Mouse (Mus musculus) liver, postnatal 0 days (tissue): ENCODE data around the gene Cox4i2. TPM values are rescaled to one million over a fixed set of nuclear protein-coding genes. Genes with fewer than 3 reads are reported as not detected.

Experiments used
- ATAC-seq: fragments of 200-750 bp; cut with Nextera tagmentation; 2 replicates; pipeline ENCODE4 v1.8.0; 2017; ENCODE audit warnings: mild to moderate bottlenecking, moderate library complexity
- DNase-seq: peaks from one replicate; pipeline ENCODE4 v3.0.0-alpha.2; 2016
- H3K27ac ChIP-seq: fragments of 300-500 bp; sonication (generic); 2 replicates; pipeline ENCODE4 v1.5.1; 2014; ENCODE audit warnings: antibody characterized with exemption, moderate library complexity, mild to moderate bottlenecking, low read depth
- H3K27me3 ChIP-seq: fragments of 300-500 bp; sonication (generic); 2 replicates; pipeline ENCODE4 v1.6.1; 2014; ENCODE audit warnings: low read length, control low read depth, mixed read lengths; ENCODE audit not compliant: insufficient read depth
- H3K36me3 ChIP-seq: fragments of 300-500 bp; sonication (generic); replicated peaks from 2 replicates; pipeline ENCODE4 v1.6.1; 2014; ENCODE audit warnings: mild to moderate bottlenecking, control low read depth, low read length, moderate library complexity, mixed read lengths; ENCODE audit not compliant: insufficient read depth
- H3K4me1 ChIP-seq: fragments of 300-500 bp; sonication (generic); 2 replicates; pipeline ENCODE4 v1.6.1; 2014; ENCODE audit warnings: antibody characterized with exemption, mild to moderate bottlenecking, control low read depth; ENCODE audit not compliant: insufficient read depth
- H3K4me2 ChIP-seq: fragments of 300-500 bp; sonication (generic); 2 replicates; pipeline ENCODE4 v1.6.1; 2014; ENCODE audit warnings: low read depth, mild to moderate bottlenecking, low read length, moderate library complexity, mixed read lengths
- H3K4me3 ChIP-seq: fragments of 300-500 bp; sonication (generic); 2 replicates; pipeline ENCODE4 v1.5.1; 2014; ENCODE audit warnings: low read depth, low read length
- H3K9ac ChIP-seq: fragments of 300-500 bp; sonication (generic); replicated peaks from 2 replicates; pipeline ENCODE4 v1.6.1; 2014; ENCODE audit warnings: mild to moderate bottlenecking, moderate library complexity
- H3K9me3 ChIP-seq: fragments of 300-500 bp; sonication (generic); 2 replicates; pipeline ENCODE4 v1.6.1; 2016; ENCODE audit warnings: mild to moderate bottlenecking, control low read depth, low read length, mixed read lengths
- CTCF ChIP-seq: sonication (generic); IDR thresholded peaks from 2 replicates; pipeline ENCODE4 v1.5.1; 2016; ENCODE audit warnings: antibody characterized with exemption, low read depth
- EP300 ChIP-seq: IDR thresholded peaks from 2 replicates; pipeline ENCODE4 v1.6.1; 2016; ENCODE audit warnings: antibody characterized with exemption, low read depth, mild to moderate bottlenecking
- WGBS: fragments of 180-500 bp; shearing (Covaris S2); extraction: QIAGEN DNeasy Blood & Tissue Kit; methylation state at CpG from one replicate; pipeline ENCODE4 v1.1.7; 2014; ENCODE audit not compliant: insufficient replicate concordance; 5-methylcytosine and 5-hydroxymethylcytosine counted together
- polyA plus RNA-seq: library from polyadenylated mRNA; unstranded; fragments of >200 nt; fragmentation: Nextera tagmentation; extraction: Ambion mirVana; gene quantifications from 2 replicates; pipeline ENCODE4 v1.2.1, GENCODE M21; 2015

The Cox4i2 gene
- polyA plus RNA-seq, 1 experiment from 2014 or later: 1.0 TPM

DNA sequence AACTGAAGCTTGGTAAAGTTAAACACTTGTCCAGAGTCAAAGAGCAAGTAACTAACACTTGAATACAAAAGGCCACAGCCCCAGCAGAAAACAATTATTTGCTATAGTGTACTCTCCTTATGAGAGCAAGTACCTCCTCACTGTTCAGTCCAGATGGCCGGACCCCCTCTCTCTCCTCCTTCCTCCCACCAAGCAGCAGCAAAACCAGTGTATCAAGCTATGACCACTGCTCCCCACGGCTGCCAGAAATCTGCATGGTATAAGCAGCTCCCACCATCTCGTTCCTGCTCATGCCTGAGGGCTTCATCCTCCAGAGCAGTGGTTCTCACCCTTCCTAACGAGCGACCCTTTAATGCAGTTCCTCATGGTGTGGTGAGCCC lies 51.1 kb downstream of the Cox4i2 start:
- H3K27me3 ChIP-seq: no peaks in the 10 kb centered on the region
- peak overlapping the region; percentile 93 for H3K27ac ChIP-seq
- no peaks in the 10 kb centered on the region for H3K9me3 ChIP-seq
- DNase-seq (no peak), ATAC-seq (no peak)
- no peak overlapping the region for H3K4me3 ChIP-seq
- 62% methylated on average over 5 of the region's 5 CpGs for WGBS
- no peak for TF ChIP-seq CTCF
- no peak for TF ChIP-seq EP300
- 0 out of 2 replicates have a peak overlapping the region, but pooled peaks have one; percentile 3 for H3K4me2 ChIP-seq
- H3K36me3 ChIP-seq: peaks cover 14% of the 10 kb centered on the region
- H3K4me1 ChIP-seq: peaks cover 68% of the 10 kb centered on the region
- H3K9ac ChIP-seq: peak overlapping the region; percentile 32; the same call in 1 of the 2 replicates

DNA sequence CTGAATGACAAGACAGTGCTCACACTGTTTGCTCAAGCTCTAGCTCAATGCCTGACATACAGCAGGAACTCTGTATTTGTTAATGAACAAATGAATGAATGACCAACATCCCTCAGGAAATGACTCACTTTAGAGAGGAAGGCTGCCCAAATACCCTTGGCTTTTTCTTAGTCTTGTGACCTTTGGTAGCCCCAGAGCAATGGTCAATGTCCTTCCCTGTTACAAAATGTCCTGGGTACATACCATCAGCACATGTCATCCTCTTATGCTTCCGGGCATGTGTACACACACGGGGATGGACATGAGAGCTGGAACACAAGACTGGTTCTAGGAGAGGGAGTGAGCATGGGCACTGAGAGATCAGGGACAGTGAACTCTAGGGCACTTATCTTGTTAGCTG lies 52.1 kb downstream of the Cox4i2 start:
- Histone ChIP-seq H3K4me2 (no peak overlapping the region), H3K36me3 (peaks cover 15% of the 10 kb centered on the region), H3K27ac (peak overlapping the region; percentile 93), H3K4me3 (no peak overlapping the region), H3K9ac (0 out of 2 replicates have a peak overlapping the region, but pooled peaks have one; percentile 16), H3K9me3 (no peaks in the 10 kb centered on the region), H3K27me3 (no peaks in the 10 kb centered on the region), H3K4me1 (peaks cover 76% of the 10 kb centered on the region)
- TF ChIP-seq EP300 (peak; percentile 95), CTCF (no peak)
- 34% methylated on average over 2 of the region's 2 CpGs for WGBS
- ATAC-seq: peak; percentile 84
- peak; percentile 57 for DNase-seq

DNA sequence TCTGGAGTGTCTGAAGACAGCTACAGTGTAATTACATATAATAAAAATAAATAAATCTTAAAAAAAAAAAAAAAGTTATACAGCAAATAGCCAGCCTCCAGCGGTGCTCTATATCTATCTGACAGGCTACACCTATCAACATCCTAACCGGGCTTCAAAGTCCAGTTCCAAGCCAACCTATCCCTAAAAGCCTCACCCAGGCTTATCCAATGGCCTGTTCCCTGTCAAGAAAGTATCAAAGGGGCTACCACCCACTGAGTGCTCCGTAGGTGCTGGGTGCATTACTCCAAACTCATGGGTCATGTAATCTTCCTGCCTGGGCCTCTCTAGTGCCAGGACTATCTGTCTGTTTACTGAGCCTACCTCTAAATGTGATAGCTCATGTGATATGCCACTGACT lies 54.2 kb downstream of the Cox4i2 start:
- Histone ChIP-seq H3K4me3 (no peak overlapping the region), H3K9me3 (no peaks in the 10 kb centered on the region), H3K36me3 (peaks cover 15% of the 10 kb centered on the region), H3K4me2 (no peak overlapping the region), H3K9ac (0 out of 2 replicates have a peak overlapping the region, but pooled peaks have one; percentile 5), H3K27me3 (no peaks in the 10 kb centered on the region), H3K27ac (0 out of 2 replicates have a peak overlapping the region, but pooled peaks have one; percentile 45), H3K4me1 (peaks cover 89% of the 10 kb centered on the region)
- 69% methylated on average over 3 of the region's 3 CpGs for WGBS
- ATAC-seq (no peak), DNase-seq (no peak)
- TF ChIP-seq EP300 (no peak), CTCF (no peak)

DNA sequence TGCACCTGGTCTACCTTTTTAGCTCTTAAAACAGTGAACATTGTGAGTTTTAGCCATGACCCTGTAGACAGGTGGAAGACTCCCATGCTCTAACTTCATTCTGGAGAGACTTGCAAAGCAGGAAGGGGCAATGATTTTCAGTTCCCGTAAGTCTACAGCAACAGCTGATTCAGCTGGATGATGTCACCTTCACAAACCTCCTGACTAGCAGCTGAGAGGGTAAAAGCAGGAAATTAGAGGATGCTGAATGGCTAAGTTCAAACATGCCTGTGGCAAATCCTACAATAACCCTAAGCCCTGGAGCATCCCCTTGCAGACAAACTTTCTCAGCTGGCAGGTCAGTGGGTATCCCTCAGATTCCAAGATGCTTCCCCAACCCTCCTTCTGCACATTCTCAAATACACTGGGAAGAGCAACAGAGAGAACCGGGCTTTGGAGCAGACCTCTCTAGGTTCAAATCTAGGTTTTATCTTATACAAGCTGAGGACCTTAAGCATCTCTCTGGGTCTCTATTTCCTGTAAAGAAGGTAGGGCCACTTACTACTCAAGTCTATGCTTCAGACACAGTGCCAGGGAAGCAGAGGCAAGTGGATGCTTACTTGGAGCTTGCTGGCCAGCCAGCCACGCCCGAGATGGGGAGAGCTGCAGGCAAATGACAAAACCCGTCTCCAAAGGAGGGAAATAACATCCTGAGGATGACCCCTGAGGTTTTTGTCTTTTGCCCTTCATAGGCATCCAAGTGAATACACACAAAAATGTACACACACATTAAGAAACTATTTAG lies 56.4 kb downstream of the Cox4i2 start:
- no peak for TF ChIP-seq CTCF
- peak; percentile 32; the same call in 1 of the 2 replicates for TF ChIP-seq EP300
- H3K27me3 ChIP-seq: no peaks in the 10 kb centered on the region
- no peak for ATAC-seq
- no peak overlapping the region for H3K4me3 ChIP-seq
- WGBS: 72% methylated on average over 5 of the region's 5 CpGs
- DNase-seq: no peak
- H3K4me1 ChIP-seq: peaks cover 89% of the 10 kb centered on the region
- no peaks in the 10 kb centered on the region for H3K9me3 ChIP-seq
- peak overlapping the region; percentile 86 for H3K27ac ChIP-seq
- H3K9ac ChIP-seq: peak overlapping the region; percentile 41; the same call in 1 of the 2 replicates
- H3K4me2 ChIP-seq: peak overlapping the region; percentile 48
- peaks cover 17% of the 10 kb centered on the region for H3K36me3 ChIP-seq

DNA sequence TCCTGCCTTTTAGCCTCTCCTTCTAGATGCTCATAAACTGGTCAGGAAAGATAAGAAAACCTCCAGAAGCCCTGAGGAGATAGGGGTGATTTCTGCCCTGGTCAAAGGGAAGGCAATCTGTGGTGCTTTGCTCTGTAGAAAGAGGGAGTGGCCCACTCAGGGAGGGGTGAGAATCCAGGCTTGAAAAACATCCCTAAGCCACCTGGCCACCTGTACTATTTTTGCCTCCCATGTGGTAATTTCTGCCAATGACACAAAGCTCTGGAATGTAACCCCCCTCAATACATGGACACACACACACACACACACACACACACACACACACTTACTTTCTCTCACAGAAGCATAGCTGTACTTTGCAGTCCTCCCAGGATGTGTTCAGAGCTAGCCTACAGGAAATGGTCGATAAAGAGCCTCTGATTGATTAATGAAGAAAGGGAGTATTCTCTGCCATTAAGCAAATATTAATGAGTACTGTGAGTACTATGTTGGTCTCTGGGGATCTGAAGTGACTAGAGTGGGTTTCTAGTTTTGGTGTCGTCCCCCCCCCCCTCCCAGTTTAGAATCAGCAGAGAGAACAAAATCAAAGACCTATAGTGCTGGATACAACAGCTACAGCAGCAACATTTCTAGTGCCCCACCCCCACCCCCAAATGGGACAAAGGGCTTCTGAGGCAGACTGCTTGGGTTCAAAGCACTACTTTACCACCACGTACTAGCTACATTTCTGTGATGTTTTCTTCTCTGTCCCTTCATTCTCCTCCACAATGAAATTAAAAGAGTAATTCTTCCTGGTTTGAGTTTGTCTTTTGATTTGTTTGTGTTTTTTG lies 57.6 kb downstream of the Cox4i2 start:
- DNase-seq: peak; percentile 64
- TF ChIP-seq CTCF: no peak
- peak; percentile 97 for TF ChIP-seq EP300
- 48% methylated on average over 3 of the region's 3 CpGs for WGBS
- Histone ChIP-seq H3K9ac (peak overlapping the region; percentile 41), H3K27me3 (no peaks in the 10 kb centered on the region), H3K4me2 (peak overlapping the region; percentile 48), H3K4me3 (no peak overlapping the region), H3K36me3 (peaks cover 22% of the 10 kb centered on the region), H3K9me3 (no peaks in the 10 kb centered on the region), H3K27ac (peak overlapping the region; percentile 86), H3K4me1 (peaks cover 89% of the 10 kb centered on the region)
- ATAC-seq: peak; percentile 74

DNA sequence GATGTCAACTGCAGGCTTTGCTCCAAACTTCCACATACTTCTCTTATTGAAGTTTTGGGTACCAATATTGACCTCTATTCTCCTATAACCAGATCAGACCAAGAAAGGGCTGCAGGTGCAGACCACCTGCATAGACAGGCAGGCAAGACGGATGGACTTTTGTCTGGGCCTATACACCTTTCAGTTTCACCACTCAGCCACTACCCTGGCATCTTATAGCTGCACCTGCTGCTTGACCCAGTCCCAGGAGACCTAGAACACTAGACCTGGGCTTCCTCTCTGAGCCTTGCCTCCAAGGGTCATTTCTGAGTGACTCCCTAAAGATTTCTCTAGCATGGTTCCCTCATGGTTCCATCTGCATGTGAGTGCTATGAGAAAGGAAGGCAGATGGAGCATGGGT lies 59.3 kb downstream of the Cox4i2 start:
- no peak for DNase-seq
- Histone ChIP-seq H3K27ac (peak overlapping the region; percentile 96), H3K36me3 (peaks cover 18% of the 10 kb centered on the region), H3K9me3 (no peaks in the 10 kb centered on the region), H3K4me2 (0 out of 2 replicates have a peak overlapping the region, but pooled peaks have one; percentile 47), H3K27me3 (no peaks in the 10 kb centered on the region), H3K4me3 (no peak overlapping the region), H3K9ac (peak overlapping the region; percentile 47; the same call in 1 of the 2 replicates), H3K4me1 (peaks cover 96% of the 10 kb centered on the region)
- 81% methylated on average over 1 of the region's 1 CpGs for WGBS
- TF ChIP-seq EP300 (no peak), CTCF (no peak)
- no peak for ATAC-seq
